Mouse (Mus musculus): ENCODE measurements at regions not wholly inside any gene's neighbourhood (a gene's known extent, or its start where the extent isn't known, plus 50 kb on each side); places are given as distances from the start of the nearest gene placed in this dataset.

- no peak for TF ChIP-seq ELF1 (IDR thresholded peaks at IDR 0.05; ENCODE audit: low read depth, low read length)
- TF ChIP-seq NRF1 (IDR thresholded peaks at IDR 0.05; ENCODE audit: insufficient read depth, low read depth, low read length, poor library complexity, severe bottlenecking), result no peak
- TF ChIP-seq ETS1 (IDR thresholded peaks at IDR 0.05; ENCODE audit: low read depth, low read length), result no peak
- TF ChIP-seq TAL1 (IDR thresholded peaks at IDR 0.05; ENCODE audit: low read length), result no peak
- TF ChIP-seq KAT2A (conservative IDR thresholded peaks at IDR 0.05; ENCODE audit: low read depth, low read length), result no peak
- TF ChIP-seq NELFE (IDR thresholded peaks at IDR 0.05; ENCODE audit: low read depth, low read length), result no peak
- TF ChIP-seq RCOR1 (IDR thresholded peaks at IDR 0.05; ENCODE audit: low read depth, low read length), result no peak
- no peak for TF ChIP-seq GABPA (IDR thresholded peaks at IDR 0.05; ENCODE audit: low read depth, low read length)
- TF ChIP-seq ZNF384 (IDR thresholded peaks at IDR 0.05; ENCODE audit: low read depth, low read length), result no peak
- TF ChIP-seq POLR2AphosphoS5 (IDR thresholded peaks at IDR 0.05; ENCODE audit: borderline replicate concordance, low read depth, low read length), result no peak
- TF ChIP-seq SIN3A (IDR thresholded peaks at IDR 0.05; ENCODE audit: low read length), result no peak
- no peak for TF ChIP-seq MAZ (IDR thresholded peaks at IDR 0.05; ENCODE audit: low read depth, low read length)
- no peak for TF ChIP-seq SMC3 (IDR thresholded peaks at IDR 0.05; ENCODE audit: low read depth, low read length)
- no peak for TF ChIP-seq CTCF (IDR thresholded peaks at IDR 0.05 in 2 of 3, conservative IDR thresholded peaks at IDR 0.05 in 1 of 3; ENCODE audit: control insufficient read depth in 1 of 3, insufficient read depth in 1 of 3, low read depth in 2 of 3, low read length in 3 of 3, poor library complexity in 1 of 3, severe bottlenecking in 1 of 3)
- TF ChIP-seq USF2 (IDR thresholded peaks at IDR 0.05; ENCODE audit: borderline replicate concordance in 1 of 2, insufficient read depth in 1 of 2, low read depth in 1 of 2, low read length in 2 of 2), result no peak
- no peak for TF ChIP-seq USF1 (IDR thresholded peaks at IDR 0.05; ENCODE audit: low read depth, low read length)
- TF ChIP-seq MAX (IDR thresholded peaks at IDR 0.05; ENCODE audit: low read length), result no peak
These were observed 388.2 kb downstream of the Adamts20 start for GRCm38 (mm10) chr15:94077056-94077455.

GRCm38 (mm10) chr15:94074161-94074950 is 390.9 kb downstream of the Adamts20 start:
- DNase-seq (ENCODE audit: low read depth, low spot score), result no peak
- H3K9ac ChIP-seq (ENCODE audit: control insufficient read depth, low read depth, low read length, poor library complexity, severe bottlenecking), result no peak overlapping the region
- H3K4me3 ChIP-seq (ENCODE audit: control insufficient read depth in 1 of 2, insufficient read depth in 1 of 2, low read depth in 2 of 2, low read length in 2 of 2), result no peak overlapping the region
- H3K9me3 ChIP-seq (replicated peaks; ENCODE audit: insufficient read depth, low read length), result no peaks in the 10 kb centered on the region
- H3K79me2 ChIP-seq (ENCODE audit: control insufficient read depth, insufficient read depth, low read length, poor library complexity), result no peaks in the 10 kb centered on the region
- no peaks in the 10 kb centered on the region for H3K27me3 ChIP-seq (ENCODE audit: control insufficient read depth in 1 of 2, insufficient read depth in 2 of 2, low read length in 2 of 2)
- TF ChIP-seq TAL1 (IDR thresholded peaks at IDR 0.05; ENCODE audit: low read length) (no peak), POLR2A (IDR thresholded peaks at IDR 0.05; ENCODE audit: control insufficient read depth in 1 of 2, insufficient read depth in 1 of 2, low read depth in 1 of 2, low read length in 2 of 2, poor library complexity in 1 of 2) (no peak), MYC (IDR thresholded peaks at IDR 0.05; ENCODE audit: low read depth, low read length) (no peak), TBP (IDR thresholded peaks at IDR 0.05; ENCODE audit: low read depth, low read length) (no peak), MEF2A (IDR thresholded peaks at IDR 0.05; ENCODE audit: extremely low read depth, insufficient replicate concordance, low read depth, low read length, poor library complexity, severe bottlenecking) (no peak), ZMIZ1 (IDR thresholded peaks at IDR 0.05; ENCODE audit: low read depth, low read length) (no peak), HCFC1 (IDR thresholded peaks at IDR 0.05; ENCODE audit: low read depth, low read length) (no peak), CHD2 (IDR thresholded peaks at IDR 0.05; ENCODE audit: low read length) (no peak)
- no peak overlapping the region for H3K27ac ChIP-seq (ENCODE audit: control insufficient read depth, low read depth, low read length)
- H3K4me1 ChIP-seq (ENCODE audit: control insufficient read depth in 1 of 2, insufficient read depth in 2 of 2, low read length in 2 of 2), result no peaks in the 10 kb centered on the region
- no peaks in the 10 kb centered on the region for H3K36me3 ChIP-seq (ENCODE audit: control insufficient read depth in 1 of 2, insufficient read depth in 2 of 2, low read length in 2 of 2)

More at GRCm38 (mm10) chr15:94077056-94077455, 388.2 kb downstream of the Adamts20 start:
- no peak overlapping the region for H3K9ac ChIP-seq (ENCODE audit: control insufficient read depth, low read depth, low read length, poor library complexity, severe bottlenecking)
- H3K9me3 ChIP-seq (replicated peaks; ENCODE audit: insufficient read depth, low read length), result no peaks in the 10 kb centered on the region
- no peaks in the 10 kb centered on the region for H3K27me3 ChIP-seq (ENCODE audit: control insufficient read depth in 1 of 2, insufficient read depth in 2 of 2, low read length in 2 of 2)
- H3K4me1 ChIP-seq (ENCODE audit: control insufficient read depth in 1 of 2, insufficient read depth in 2 of 2, low read length in 2 of 2), result no peaks in the 10 kb centered on the region
- no peak overlapping the region for H3K27ac ChIP-seq (ENCODE audit: control insufficient read depth, low read depth, low read length)
- H3K36me3 ChIP-seq (ENCODE audit: control insufficient read depth in 1 of 2, insufficient read depth in 2 of 2, low read length in 2 of 2), result no peaks in the 10 kb centered on the region
- no peaks in the 10 kb centered on the region for H3K79me2 ChIP-seq (ENCODE audit: control insufficient read depth, insufficient read depth, low read length, poor library complexity)
- no peak for DNase-seq (ENCODE audit: low read depth, low spot score)
- H3K4me3 ChIP-seq (ENCODE audit: control insufficient read depth in 1 of 2, insufficient read depth in 1 of 2, low read depth in 2 of 2, low read length in 2 of 2), result no peak overlapping the region
